Mouse (Mus musculus) small intestine, adult 2 months (tissue): Measurements from ENCODE around the gene Fgf9.

Source experiments
- CTCF ChIP-seq: fragments of 200-500 bp; IDR thresholded peaks from 2 replicates; pipeline ENCODE4 v1.5.1; 2012; ENCODE audit warnings: low read depth, mild to moderate bottlenecking, control low read depth, inconsistent platforms, low read length, moderate library complexity, mixed read lengths; ENCODE audit not compliant: insufficient replicate concordance, insufficient read length; ENCODE audit errors: extremely low read depth
- POLR2A ChIP-seq: fragments of 200-500 bp; IDR thresholded peaks from 2 replicates; pipeline ENCODE4 v1.6.1; 2012; ENCODE audit warnings: low read depth, mild to moderate bottlenecking, control low read depth, inconsistent platforms, low read length, moderate library complexity

DNA sequence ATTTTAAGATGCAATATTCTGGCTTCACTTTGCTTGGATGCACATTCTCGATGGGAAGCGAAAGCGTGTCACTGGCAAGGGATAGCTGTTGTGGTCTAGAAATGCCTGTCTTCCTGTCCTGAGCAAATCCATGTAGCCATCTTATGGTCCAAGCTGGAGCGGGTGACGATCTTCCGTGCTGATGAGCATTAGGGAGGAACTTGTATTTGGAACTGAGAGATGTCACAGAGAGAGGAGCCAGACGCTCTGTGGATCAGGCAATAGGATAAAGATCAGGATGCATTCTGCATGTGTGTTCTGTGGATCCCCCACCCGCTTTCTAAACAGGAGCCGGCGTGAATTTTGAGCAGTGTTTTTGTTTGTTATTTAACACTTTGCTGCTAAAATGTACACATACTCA is 41.2 kb downstream of the Fgf9 start:
- TF ChIP-seq POLR2A (no peak), CTCF (no peak)
